Mouse (Mus musculus): ENCODE measurements around the gene Ebf1.

- TF ChIP-seq GATA1 (IDR thresholded peaks at IDR 0.05; ENCODE audit: low read length) (no peak), TAL1 (IDR thresholded peaks at IDR 0.05; ENCODE audit: low read length) (no peak)
Observed at GRCm38 (mm10) chr11:44620694-44621446, 3.8 kb downstream of the Ebf1 start.

Measured in erythroblast, embryonic 14.5 days (primary cell).